Mouse (Mus musculus) intestine, postnatal 0 days (tissue): ENCODE results near the gene Calm3. TPM values are rescaled to one million over a fixed set of nuclear protein-coding genes. Genes with fewer than 3 reads are reported as not detected.

Experiments
- ATAC-seq: fragments of 200-750 bp; cut with Nextera tagmentation; 2 replicates; pipeline ENCODE4 v1.8.0; 2017; ENCODE audit warnings: mild to moderate bottlenecking, moderate TSS enrichment, moderate library complexity
- H3K27ac ChIP-seq: fragments of 300-500 bp; sonication (generic); 2 replicates; pipeline ENCODE4 v1.5.1; 2014; ENCODE audit warnings: mild to moderate bottlenecking, low read depth, low read length, moderate library complexity
- H3K27me3 ChIP-seq: fragments of 300-500 bp; sonication (generic); replicated peaks from 2 replicates; pipeline ENCODE4 v1.6.1; 2014; ENCODE audit warnings: low read length, mixed read lengths; ENCODE audit not compliant: control insufficient read depth, insufficient read depth
- H3K36me3 ChIP-seq: fragments of 300-500 bp; sonication (generic); 2 replicates; pipeline ENCODE4 v1.6.1; 2014; ENCODE audit warnings: mild to moderate bottlenecking, moderate library complexity; ENCODE audit not compliant: control insufficient read depth, insufficient read depth
- H3K4me1 ChIP-seq: fragments of 300-500 bp; sonication (generic); replicated peaks from 2 replicates; pipeline ENCODE4 v1.6.1; 2014; ENCODE audit warnings: antibody characterized with exemption, low read length, mixed read lengths; ENCODE audit not compliant: control insufficient read depth, insufficient read depth
- H3K4me2 ChIP-seq: fragments of 300-500 bp; sonication (generic); replicated peaks from 2 replicates; pipeline ENCODE4 v1.6.1; 2014; ENCODE audit warnings: low read depth, mild to moderate bottlenecking, moderate library complexity
- H3K4me3 ChIP-seq: fragments of 300-500 bp; sonication (generic); 2 replicates; pipeline ENCODE4 v1.5.1; 2014; ENCODE audit warnings: low read depth, low read length
- H3K9ac ChIP-seq: fragments of 300-500 bp; sonication (generic); 2 replicates; pipeline ENCODE4 v1.6.1; 2014; ENCODE audit warnings: mild to moderate bottlenecking, low read depth, low read length
- H3K9me3 ChIP-seq: fragments of 300-500 bp; sonication (generic); 2 replicates; pipeline ENCODE4 v1.6.1; 2016; ENCODE audit warnings: mixed run types; ENCODE audit not compliant: control insufficient read depth
- CTCF ChIP-seq: sonication (generic); IDR thresholded peaks from 2 replicates; pipeline ENCODE4 v1.5.1; 2016; ENCODE audit warnings: low read depth, mild to moderate bottlenecking, control low read depth, antibody characterized with exemption, moderate library complexity
- WGBS: fragments of 180-500 bp; shearing (Covaris S2); extraction: QIAGEN DNeasy Blood & Tissue Kit; methylation state at CpG from one replicate; pipeline ENCODE4 v1.1.7; 2014; 5-methylcytosine and 5-hydroxymethylcytosine counted together
- polyA plus RNA-seq: library from polyadenylated mRNA; unstranded; fragments of >200 nt; fragmentation: Nextera tagmentation; extraction: Ambion mirVana; gene quantifications from 2 replicates; pipeline ENCODE4 v1.2.1, GENCODE M21; 2015

Calm3 gene
- polyA plus RNA-seq, 1 experiment from 2014 or later: 236 TPM

DNA sequence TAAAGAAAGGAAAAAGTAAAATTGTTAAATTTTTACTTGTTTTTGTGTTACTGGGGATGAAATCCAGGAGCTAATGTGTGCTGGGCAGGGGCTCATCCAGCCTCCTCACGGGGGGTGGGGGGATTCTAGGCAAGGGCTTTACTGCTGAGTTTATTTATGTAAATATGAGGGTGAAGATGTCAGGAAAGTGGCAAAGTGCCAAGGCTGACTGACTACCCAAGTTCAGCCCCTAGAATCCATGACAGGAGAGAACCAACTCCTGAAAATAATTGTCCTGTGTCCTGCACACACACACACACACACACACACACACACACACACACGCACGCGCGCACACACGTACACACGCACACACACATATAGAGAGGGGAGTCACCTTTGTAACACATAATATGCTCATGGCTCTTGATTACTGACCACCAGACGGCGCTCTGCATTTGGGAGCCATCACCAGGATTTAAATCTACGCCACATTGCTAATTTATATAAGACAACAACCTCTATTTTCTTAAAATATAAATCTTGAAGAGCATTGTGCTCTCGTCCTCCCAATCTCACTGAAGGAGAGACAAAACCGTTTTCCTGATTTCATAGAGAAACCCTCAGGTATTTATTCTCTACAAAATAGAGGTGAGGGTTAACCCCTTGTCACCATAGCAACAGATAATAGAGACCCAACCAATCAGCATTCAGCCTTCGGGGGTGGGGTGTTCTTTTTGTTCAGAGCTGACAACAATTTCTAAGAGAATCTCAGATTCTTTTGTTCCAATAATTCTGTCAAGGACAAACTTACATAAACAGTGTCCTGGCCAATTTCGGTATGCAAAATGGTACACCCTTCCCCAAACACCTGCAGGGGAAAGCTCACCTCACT is 9.0 kb upstream of the Calm3 start:
- Histone ChIP-seq H3K27ac (no peak overlapping the region), H3K4me2 (no peak overlapping the region), H3K4me1 (no peaks in the 10 kb centered on the region), H3K36me3 (no peaks in the 10 kb centered on the region), H3K4me3 (no peak overlapping the region), H3K27me3 (no peaks in the 10 kb centered on the region), H3K9ac (no peak overlapping the region), H3K9me3 (no peaks in the 10 kb centered on the region)
- no peak for ATAC-seq
- WGBS: 44% methylated on average over 14 of the region's 14 CpGs
- peak; percentile 83 for TF ChIP-seq CTCF

DNA sequence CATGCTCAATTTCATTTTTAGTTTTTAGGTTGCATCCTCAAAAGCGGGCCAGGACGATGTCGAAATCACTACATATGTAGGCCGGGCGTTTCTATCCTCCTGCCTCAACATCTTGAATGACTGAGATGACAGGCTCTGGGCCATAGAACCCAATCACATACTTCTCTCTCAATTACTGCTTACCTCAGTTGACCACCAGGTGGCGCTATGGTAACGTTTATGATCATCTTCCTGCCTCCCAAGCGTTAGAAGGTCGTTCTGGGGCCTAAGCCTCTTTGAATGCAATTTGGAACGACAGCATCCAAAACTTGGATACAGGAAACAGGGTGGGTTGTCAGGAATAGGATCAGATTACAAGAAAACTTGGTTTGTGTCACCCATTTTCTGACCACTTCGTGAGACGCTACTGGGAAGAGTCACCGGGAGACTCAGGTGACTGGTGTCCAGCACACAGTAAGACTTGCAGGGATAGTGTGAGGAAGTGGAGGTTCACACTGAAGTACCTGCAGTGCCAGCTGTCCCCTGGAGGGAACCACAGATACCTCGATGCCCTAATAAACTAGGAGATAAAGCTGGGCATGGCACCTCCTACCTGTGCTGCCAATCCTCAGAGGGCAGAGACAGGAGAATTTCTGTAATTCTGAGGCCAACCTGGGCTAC is 8.2 kb upstream of the Calm3 start:
- Histone ChIP-seq H3K27me3 (no peaks in the 10 kb centered on the region), H3K4me1 (no peaks in the 10 kb centered on the region), H3K9ac (no peak overlapping the region), H3K36me3 (no peaks in the 10 kb centered on the region), H3K27ac (no peak overlapping the region), H3K4me2 (no peak overlapping the region), H3K4me3 (no peak overlapping the region), H3K9me3 (no peaks in the 10 kb centered on the region)
- WGBS: 19% methylated on average over 14 of the region's 14 CpGs
- TF ChIP-seq CTCF: peak; percentile 93
- peak; percentile 41; the same call in 1 of the 2 replicates for ATAC-seq

DNA sequence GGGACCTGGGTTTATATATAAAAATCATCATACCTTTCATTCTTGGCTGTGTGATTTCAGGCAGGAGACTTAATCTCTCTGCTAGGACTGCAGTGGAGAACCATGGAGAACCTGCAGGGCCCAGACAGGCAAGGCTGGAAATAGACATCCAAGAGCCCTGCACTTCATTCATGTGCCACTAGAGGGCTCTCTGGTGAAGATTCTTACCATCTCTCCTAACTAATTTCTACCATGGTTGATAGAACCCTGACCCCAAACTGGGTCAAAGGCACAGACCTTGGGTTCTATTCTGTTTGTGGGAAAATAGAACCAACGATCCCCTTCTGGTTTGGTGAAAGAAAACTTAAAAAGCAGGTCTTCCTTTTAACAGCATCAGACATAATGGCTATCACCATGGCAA is 6.9 kb upstream of the Calm3 start:
- 2% methylated on average over 1 of the region's 1 CpGs for WGBS
- no peak overlapping the region for H3K27ac ChIP-seq
- H3K36me3 ChIP-seq: no peaks in the 10 kb centered on the region
- no peaks in the 10 kb centered on the region for H3K9me3 ChIP-seq
- TF ChIP-seq CTCF: peak; percentile 82
- no peak overlapping the region for H3K4me2 ChIP-seq
- no peaks in the 10 kb centered on the region for H3K27me3 ChIP-seq
- H3K9ac ChIP-seq: no peak overlapping the region
- ATAC-seq: no peak; the same call in 1 of the 2 replicates
- H3K4me1 ChIP-seq: no peaks in the 10 kb centered on the region
- no peak overlapping the region for H3K4me3 ChIP-seq

DNA sequence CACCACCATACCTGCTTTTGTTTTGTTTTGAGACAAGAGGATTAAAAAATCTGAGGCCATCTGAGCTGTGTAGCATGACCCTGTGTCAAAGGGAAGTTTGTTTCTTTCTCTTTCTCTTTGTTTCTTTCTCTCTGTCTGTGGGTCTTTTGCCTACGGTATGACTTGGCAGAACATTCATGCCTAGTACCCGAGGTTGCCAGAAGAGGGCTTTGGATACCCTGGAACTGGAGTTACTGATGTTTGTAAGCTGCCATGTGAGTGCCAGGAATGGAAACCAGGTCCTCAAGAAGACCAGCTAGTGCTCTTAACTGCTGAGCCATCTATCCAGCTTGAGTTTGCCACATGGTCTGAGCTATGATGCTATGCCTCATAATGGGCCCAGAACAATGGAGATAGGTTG is 4.4 kb upstream of the Calm3 start:
- Histone ChIP-seq H3K27ac (no peak overlapping the region), H3K27me3 (no peaks in the 10 kb centered on the region), H3K9me3 (no peaks in the 10 kb centered on the region), H3K4me1 (no peaks in the 10 kb centered on the region), H3K9ac (no peak overlapping the region), H3K4me3 (no peak overlapping the region), H3K4me2 (no peak overlapping the region), H3K36me3 (no peaks in the 10 kb centered on the region)
- TF ChIP-seq CTCF: peak; percentile 19; the same call in 1 of the 2 replicates
- WGBS: 42% methylated on average over 2 of the region's 2 CpGs
- ATAC-seq: no peak

DNA sequence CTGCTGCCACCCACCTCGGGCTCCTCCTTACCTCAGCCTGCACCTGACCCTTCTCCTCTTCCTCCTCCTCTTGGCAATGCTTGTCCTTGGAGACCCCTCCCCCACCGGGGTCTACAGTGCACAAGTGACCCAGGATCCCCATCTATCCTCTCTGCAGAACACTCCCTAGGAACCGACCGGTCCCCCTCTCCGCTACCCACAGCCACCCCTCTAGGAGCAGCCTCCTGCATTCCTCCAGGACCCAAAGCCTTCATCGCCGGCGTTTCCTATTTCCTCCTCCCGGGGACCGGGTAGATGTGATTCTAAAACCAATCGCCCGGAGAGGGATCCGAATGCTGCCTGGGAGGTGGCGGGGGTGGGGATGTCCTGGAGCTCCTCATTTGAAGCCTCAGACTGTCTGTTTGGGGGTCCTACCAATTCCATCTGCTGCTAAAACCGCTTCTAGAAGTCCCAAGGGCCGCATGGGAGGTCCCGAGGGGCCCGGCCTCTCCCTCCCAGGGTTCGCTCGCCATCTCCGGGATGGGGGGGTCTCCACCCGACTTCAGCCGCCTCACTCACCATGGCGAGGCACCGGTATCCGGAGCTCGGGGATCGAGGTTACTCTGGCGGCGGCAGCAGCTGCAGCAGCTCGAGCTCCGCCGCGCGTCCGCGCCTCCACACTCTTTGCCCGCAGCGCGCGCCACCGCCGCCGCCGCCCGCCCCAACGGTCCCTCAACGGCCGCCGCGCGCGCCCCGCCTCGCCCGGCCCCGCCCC is 454 bp downstream of the Calm3 start:
- Histone ChIP-seq H3K27ac (peak overlapping the region; percentile 94), H3K4me3 (peak overlapping the region; percentile 91), H3K36me3 (peaks cover 6% of the 10 kb centered on the region; the same call in 1 of the 2 replicates), H3K27me3 (no peaks in the 10 kb centered on the region), H3K4me1 (peaks cover 9% of the 10 kb centered on the region; the same call in 1 of the 2 replicates), H3K9ac (peak overlapping the region; percentile 80), H3K4me2 (peak overlapping the region; percentile 84), H3K9me3 (no peaks in the 10 kb centered on the region)
- no peak for TF ChIP-seq CTCF
- under 1% methylated on average over 54 of the region's 57 CpGs for WGBS
- ATAC-seq: no peak
